Mouse (Mus musculus): ENCODE measurements around the gene D230025D16Rik. TPM values are rescaled to one million over a fixed set of nuclear protein-coding genes. Genes with fewer than 3 reads are reported as not detected.

Gene D230025D16Rik
- polyA plus RNA-seq, 1 experiment: 22.1 TPM

- TF ChIP-seq POLR2A (IDR thresholded peaks at IDR 0.05; ENCODE audit: low read depth, low read length) (no peak), CTCF (conservative IDR thresholded peaks at IDR 0.05; ENCODE audit: insufficient read depth, insufficient read length, low read depth, low read length) (no peak)
Measured at GRCm38 (mm10) chr8:105206766-105207275, 18.1 kb upstream of the D230025D16Rik start.

GRCm38 (mm10) chr8:105207675-105208273, 17.2 kb upstream of the D230025D16Rik start:
- 77% methylated on average over 2 of the region's 2 CpGs for WGBS
- peaks cover 1% of the 10 kb centered on the region; the same call in 1 of the 2 replicates for H3K36me3 ChIP-seq (ENCODE audit: control insufficient read depth, insufficient read depth, low read length)
- DNase-seq: no peak
- no peaks in the 10 kb centered on the region for H3K4me1 ChIP-seq (ENCODE audit: control insufficient read depth, insufficient read depth, low read length)
- TF ChIP-seq POLR2A (IDR thresholded peaks at IDR 0.05; ENCODE audit: low read depth, low read length) (no peak), CTCF (conservative IDR thresholded peaks at IDR 0.05; ENCODE audit: insufficient read depth, insufficient read length, low read depth, low read length) (no peak)
- H3K27me3 ChIP-seq (replicated peaks; ENCODE audit: control insufficient read depth, insufficient read depth, low read length): no peaks in the 10 kb centered on the region
- no peak overlapping the region for H3K4me3 ChIP-seq (ENCODE audit: insufficient read depth, low read depth, low read length)
- no peak overlapping the region for H3K27ac ChIP-seq (ENCODE audit: insufficient read depth, low read depth, low read length)

More at GRCm38 (mm10) chr8:105206766-105207275, 18.1 kb upstream of the D230025D16Rik start:
- Histone ChIP-seq H3K27ac (ENCODE audit: insufficient read depth, low read depth, low read length) (no peak overlapping the region), H3K4me3 (ENCODE audit: insufficient read depth, low read depth, low read length) (no peak overlapping the region), H3K27me3 (replicated peaks; ENCODE audit: control insufficient read depth, insufficient read depth, low read length) (no peaks in the 10 kb centered on the region), H3K4me1 (ENCODE audit: control insufficient read depth, insufficient read depth, low read length) (no peaks in the 10 kb centered on the region), H3K36me3 (ENCODE audit: control insufficient read depth, insufficient read depth, low read length) (peaks cover 3% of the 10 kb centered on the region; the same call in 1 of the 2 replicates)
- WGBS: 66% methylated on average over 7 of the region's 7 CpGs
- no peak for DNase-seq

GRCm38 (mm10) chr8:105209153-105210110, 15.5 kb upstream of the D230025D16Rik start:
- Histone ChIP-seq H3K4me1 (ENCODE audit: control insufficient read depth, insufficient read depth, low read length) (no peaks in the 10 kb centered on the region), H3K27me3 (replicated peaks; ENCODE audit: control insufficient read depth, insufficient read depth, low read length) (no peaks in the 10 kb centered on the region), H3K4me3 (ENCODE audit: insufficient read depth, low read depth, low read length) (no peak overlapping the region), H3K27ac (ENCODE audit: insufficient read depth, low read depth, low read length) (no peak overlapping the region), H3K36me3 (ENCODE audit: control insufficient read depth, insufficient read depth, low read length) (no peaks in the 10 kb centered on the region)
- no peak for DNase-seq
- TF ChIP-seq POLR2A (IDR thresholded peaks at IDR 0.05; ENCODE audit: low read depth, low read length) (no peak), CTCF (conservative IDR thresholded peaks at IDR 0.05; ENCODE audit: insufficient read depth, insufficient read length, low read depth, low read length) (no peak)
- 88% methylated on average over 1 of the region's 1 CpGs for WGBS

- Histone ChIP-seq H3K27ac (ENCODE audit: insufficient read depth, low read depth, low read length) (no peak overlapping the region), H3K27me3 (replicated peaks; ENCODE audit: control insufficient read depth, insufficient read depth, low read length) (no peaks in the 10 kb centered on the region), H3K36me3 (ENCODE audit: control insufficient read depth, insufficient read depth, low read length) (no peaks in the 10 kb centered on the region; the same call in 1 of the 2 replicates), H3K4me3 (ENCODE audit: insufficient read depth, low read depth, low read length) (no peak overlapping the region), H3K4me1 (ENCODE audit: control insufficient read depth, insufficient read depth, low read length) (no peaks in the 10 kb centered on the region; the same call in 1 of the 2 replicates)
- no peak for DNase-seq
- TF ChIP-seq POLR2A (IDR thresholded peaks at IDR 0.05; ENCODE audit: low read depth, low read length) (no peak), CTCF (conservative IDR thresholded peaks at IDR 0.05; ENCODE audit: insufficient read depth, insufficient read length, low read depth, low read length) (0 out of 2 replicates have a peak, but pooled peaks have one; percentile 15)
- 90% methylated on average over 5 of the region's 5 CpGs for WGBS
Measured at GRCm38 (mm10) chr8:105214104-105214503, 10.8 kb upstream of the D230025D16Rik start.

- peak; percentile 60 for DNase-seq
- Histone ChIP-seq H3K4me1 (ENCODE audit: control insufficient read depth, insufficient read depth, low read length) (no peaks in the 10 kb centered on the region; the same call in 1 of the 2 replicates), H3K36me3 (ENCODE audit: control insufficient read depth, insufficient read depth, low read length) (no peaks in the 10 kb centered on the region; the same call in 1 of the 2 replicates), H3K4me3 (ENCODE audit: insufficient read depth, low read depth, low read length) (no peak overlapping the region), H3K27me3 (replicated peaks; ENCODE audit: control insufficient read depth, insufficient read depth, low read length) (no peaks in the 10 kb centered on the region), H3K27ac (ENCODE audit: insufficient read depth, low read depth, low read length) (no peak overlapping the region)
- 77% methylated on average over 5 of the region's 5 CpGs for WGBS
- TF ChIP-seq CTCF (conservative IDR thresholded peaks at IDR 0.05; ENCODE audit: insufficient read depth, insufficient read length, low read depth, low read length) (0 out of 2 replicates have a peak, but pooled peaks have one; percentile 29), POLR2A (IDR thresholded peaks at IDR 0.05; ENCODE audit: low read depth, low read length) (no peak)
Measured at GRCm38 (mm10) chr8:105217926-105218522, 6.9 kb upstream of the D230025D16Rik start.

GRCm38 (mm10) chr8:105223850-105224249, 1.1 kb upstream of the D230025D16Rik start:
- H3K4me3 ChIP-seq (ENCODE audit: insufficient read depth, low read depth, low read length): no peak overlapping the region
- H3K27me3 ChIP-seq (replicated peaks; ENCODE audit: control insufficient read depth, insufficient read depth, low read length): no peaks in the 10 kb centered on the region
- TF ChIP-seq CTCF (conservative IDR thresholded peaks at IDR 0.05; ENCODE audit: insufficient read depth, insufficient read length, low read depth, low read length): no peak
- no peak for TF ChIP-seq POLR2A (IDR thresholded peaks at IDR 0.05; ENCODE audit: low read depth, low read length)
- no peak overlapping the region for H3K27ac ChIP-seq (ENCODE audit: insufficient read depth, low read depth, low read length)
- WGBS: 82% methylated on average over 7 of the region's 7 CpGs
- no peaks in the 10 kb centered on the region for H3K36me3 ChIP-seq (ENCODE audit: control insufficient read depth, insufficient read depth, low read length)
- DNase-seq: no peak
- H3K4me1 ChIP-seq (ENCODE audit: control insufficient read depth, insufficient read depth, low read length): peaks cover 9% of the 10 kb centered on the region; the same call in 1 of the 2 replicates

Data from kidney, adult 2 months (tissue).